Mouse (Mus musculus): ENCODE results near the gene Bub3.

GRCm38 (mm10) chr7:131542872-131543622 lies 17.0 kb upstream of the Bub3 start:
- TF ChIP-seq CTCF (IDR thresholded peaks at IDR 0.05; ENCODE audit: low read depth, low read length) (no peak), POLR2A (IDR thresholded peaks at IDR 0.05; ENCODE audit: borderline replicate concordance, low read depth, low read length) (no peak)

All from bone marrow macrophage, adult 2 months (primary cell).